Mouse (Mus musculus): ENCODE data around the gene Rab3c.

DNA sequence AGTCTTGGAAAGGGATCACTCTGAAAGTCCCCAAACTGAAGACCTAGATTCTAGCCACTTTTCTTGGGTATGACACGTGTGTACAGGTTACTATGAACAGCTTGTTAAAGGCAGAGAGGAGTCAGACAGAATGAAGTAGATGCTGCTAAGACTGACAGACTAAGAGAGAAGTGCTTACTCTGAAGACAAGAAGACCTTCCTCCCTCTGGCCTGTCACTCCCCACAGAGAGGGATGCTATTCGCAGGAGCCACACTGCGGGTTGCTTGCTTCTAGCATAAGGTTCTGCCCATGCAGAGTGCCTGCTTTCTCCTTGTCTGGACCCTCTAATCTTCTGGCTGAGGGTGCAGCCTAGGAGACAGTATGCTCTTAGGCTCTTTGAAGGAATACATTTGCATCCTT, 135.3 kb downstream of the Rab3c start:
- TF ChIP-seq CTCF (IDR thresholded peaks at IDR 0.05; ENCODE audit: borderline replicate concordance, insufficient read depth, low read length) (no peak), POLR2A (IDR thresholded peaks at IDR 0.05; ENCODE audit: low read depth, low read length) (no peak)
